Mouse (Mus musculus) retina, postnatal 7 days (tissue): ENCODE measurements around the gene Lonp1.

ENCODE experiments used
- DNase-seq: peaks from one replicate; pipeline ENCODE4 v3.0.0-alpha.2; 2012; ENCODE audit warnings: low read depth, low spot score

The Lonp1 gene

DNA sequence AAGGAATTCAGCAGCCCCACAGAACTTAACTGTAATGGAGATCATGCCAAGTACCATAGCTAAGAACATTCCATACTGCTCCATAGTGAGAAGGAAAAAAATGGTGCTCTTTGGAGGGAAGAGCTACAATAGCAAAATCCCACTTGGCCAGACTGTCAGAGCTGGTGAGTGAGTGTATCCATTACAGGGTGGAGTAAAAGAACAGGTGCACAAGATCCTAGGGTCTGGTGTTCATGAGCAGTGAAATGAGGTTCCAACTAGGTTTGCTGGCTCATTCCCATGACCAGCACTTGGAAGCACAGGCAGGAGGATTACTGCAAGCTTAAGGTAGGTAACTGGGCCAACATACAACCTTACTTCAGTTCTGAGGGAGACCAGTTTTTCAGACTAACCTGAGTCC lies 34.1 kb downstream of the Lonp1 start:
- DNase-seq, result no peak

DNA sequence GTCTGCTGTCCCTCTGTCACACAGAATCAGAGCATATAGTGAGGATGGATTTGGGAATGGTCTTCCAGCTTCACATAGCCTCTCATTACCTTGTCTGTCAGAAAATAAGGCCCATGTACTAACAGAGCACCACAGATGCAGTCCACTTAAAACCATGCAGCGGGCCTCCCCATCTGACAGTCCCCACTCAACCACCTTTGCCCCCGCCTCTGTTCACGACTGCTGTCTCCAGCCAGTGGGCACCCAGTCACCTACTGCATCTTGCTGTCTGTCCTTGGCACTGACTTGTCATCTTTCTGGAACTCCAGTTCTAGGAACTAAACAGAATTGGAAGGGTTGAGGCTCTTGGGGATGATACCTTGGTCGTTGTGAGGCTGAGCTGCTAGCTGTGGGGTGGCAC lies 37.8 kb downstream of the Lonp1 start:
- DNase-seq, result no peak

DNA sequence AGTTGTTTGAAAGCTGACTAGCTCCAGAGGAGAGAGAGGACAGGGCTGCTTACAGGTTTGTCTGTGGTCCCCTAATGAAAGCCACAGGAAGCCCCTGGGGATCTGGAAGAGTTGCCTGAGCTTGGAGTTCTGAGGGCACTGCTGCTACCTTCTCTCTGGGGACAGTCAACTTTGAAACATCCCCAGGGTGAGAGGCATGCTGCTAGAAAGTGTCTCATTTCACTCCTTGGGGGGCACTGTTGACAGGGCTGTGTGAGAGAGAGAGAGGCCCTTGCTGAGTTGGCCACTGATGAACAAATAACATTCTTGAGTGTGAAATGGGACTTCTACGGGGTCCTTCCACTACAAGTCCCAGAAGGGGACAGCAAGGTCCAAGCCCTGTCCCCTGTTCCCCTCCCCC lies 38.9 kb downstream of the Lonp1 start:
- DNase-seq, result no peak

DNA sequence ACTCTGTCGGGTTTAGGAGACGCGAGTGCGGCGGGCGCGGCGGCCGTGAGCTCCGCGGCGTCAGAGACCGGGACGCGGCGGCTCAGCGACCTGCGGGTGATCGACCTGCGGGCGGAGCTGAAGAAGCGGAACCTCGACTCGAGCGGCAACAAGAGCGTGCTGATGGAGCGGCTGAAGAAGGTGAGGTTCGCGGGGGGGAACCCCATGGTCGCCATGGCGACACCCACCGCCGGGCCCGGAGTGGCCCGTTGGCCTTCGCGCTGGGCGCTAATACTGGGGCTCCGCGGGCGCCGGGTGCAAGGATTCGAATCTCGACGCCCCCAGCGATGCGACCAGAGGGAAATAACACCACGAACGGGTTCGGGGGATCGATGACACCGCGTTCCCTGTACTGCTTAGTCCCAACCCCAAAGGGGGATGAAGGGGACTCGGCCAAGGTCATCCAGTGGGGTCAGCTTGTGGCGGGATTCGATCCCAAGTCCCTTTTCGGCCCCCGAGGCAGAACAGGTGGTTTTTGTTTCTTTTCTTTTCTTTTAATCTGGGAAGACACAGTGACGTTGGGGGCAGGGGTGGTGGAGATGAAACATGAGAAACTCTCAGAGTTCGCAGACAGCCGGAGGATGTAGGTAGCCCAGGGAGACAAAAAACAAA lies 41.4 kb downstream of the Lonp1 start:
- DNase-seq, result no peak

DNA sequence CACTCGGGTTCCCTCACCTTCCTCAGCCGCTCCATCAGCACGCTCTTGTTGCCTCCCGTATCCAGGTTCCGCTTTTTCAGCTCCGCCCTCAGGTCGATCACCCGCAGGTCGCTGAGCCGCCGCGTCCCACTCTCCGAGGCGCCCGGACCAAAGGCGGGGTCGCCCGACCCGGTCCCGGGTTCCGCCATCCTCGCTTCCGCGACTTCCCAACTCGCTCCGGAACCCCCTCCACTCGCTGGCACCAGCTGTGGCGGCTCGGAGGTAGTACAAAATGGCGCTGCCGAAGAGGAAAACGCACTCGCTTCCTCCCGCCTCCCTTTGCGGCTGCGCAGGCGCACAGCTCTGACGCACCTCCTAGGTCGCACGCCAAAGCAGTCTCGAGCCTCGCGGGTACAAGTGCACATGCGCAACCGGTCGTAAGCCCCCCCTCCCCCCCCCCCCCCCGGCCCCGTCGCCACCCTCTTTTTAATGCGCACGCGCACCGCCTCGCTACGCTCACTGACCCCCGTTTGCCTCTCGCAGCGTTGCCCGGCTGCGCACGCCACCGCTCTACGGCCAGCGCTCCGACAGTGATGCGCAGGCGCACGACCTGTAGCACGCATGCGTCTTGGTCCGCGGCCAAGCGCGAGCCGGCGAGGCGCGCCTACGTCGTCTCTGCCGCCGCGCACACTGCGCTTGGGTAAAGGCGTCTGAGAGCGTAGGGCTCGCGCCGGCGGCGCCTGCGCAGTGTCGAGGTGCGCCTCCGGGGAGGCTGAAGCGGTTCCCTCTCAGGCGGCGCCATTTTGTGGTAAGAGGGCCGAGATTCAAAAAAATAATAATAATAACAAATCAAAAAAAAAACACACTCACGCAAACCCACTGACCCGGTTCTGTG lies 42.2 kb downstream of the Lonp1 start, which contains the start of the genes Safb2 and Safb:
Safb2 (minus strand) TSS at position 329 of the 874 bp plus-strand sequence.
Safb (plus strand) TSS at position 569 of the 874 bp plus-strand sequence.
- peak; percentile 98 for DNase-seq

DNA sequence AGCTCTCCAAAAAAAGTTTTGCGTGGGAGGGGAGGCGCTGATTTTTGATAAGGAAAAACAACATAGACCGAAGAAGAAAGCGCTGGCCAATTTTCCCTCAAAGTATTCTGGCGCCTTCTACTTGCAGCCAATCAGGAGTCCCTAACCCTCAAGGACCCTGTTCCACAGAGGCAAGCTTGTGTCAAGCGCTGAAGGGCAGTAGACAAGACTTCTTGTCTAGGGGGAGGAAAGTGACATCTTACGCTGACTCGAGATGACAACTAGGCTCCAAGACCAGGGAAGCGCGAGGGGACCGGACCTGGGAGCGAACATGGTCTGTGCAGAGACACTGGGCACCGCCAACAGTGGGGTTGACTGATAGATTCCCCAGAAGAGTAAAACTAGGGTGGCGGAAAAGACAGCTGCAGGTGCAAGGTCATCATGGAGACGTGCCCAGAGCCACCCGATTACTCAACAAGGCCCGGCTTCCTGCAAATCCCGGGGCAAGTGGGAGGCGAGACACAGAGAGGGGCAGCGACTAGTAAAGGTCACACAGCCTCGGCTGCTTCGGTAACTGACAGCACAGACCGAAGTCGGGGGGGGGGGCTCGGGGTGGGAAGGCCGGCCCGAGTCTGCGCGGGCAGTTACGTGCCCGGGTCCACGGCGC lies 43.0 kb downstream of the Lonp1 start:
- DNase-seq, result no peak

DNA sequence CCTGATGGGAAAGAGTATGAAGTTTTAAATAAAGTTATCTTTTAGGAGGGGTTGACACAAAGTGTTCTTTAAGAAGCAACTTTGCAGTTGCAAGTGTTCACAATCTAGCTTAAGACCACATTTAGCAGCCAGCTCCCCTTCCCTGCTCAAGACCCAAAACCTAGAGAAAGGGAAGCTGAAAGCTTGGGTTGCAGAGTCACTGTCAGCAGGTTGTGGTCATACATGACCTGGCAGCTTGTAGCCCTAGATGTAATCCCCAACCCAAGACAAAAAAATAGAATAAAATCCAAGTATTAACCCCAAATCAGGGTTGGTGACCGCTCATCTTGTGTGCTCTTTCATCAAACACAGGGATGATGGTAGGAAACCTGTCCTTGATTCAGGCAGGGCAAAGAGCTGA lies 43.6 kb downstream of the Lonp1 start:
- DNase-seq, result no peak

DNA sequence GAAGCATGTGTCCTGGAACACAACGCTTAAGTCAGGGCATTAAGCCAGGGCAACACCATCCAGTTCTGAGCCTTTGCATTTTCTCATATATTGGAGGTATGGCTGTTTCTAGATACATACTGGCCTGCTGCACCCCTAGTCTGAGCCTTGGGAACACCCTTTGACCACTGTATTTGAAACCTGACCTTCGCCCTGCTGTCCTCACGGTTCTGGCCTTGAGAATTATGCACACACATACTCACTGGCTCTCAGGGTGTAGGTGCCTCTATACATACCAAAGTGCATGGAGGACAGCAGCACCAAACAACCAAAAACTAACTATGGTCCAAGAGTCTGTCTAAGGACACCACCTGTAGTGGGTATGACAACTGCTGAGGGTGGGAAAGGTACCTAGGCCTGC lies 53.7 kb downstream of the Lonp1 start:
- DNase-seq, result no peak

DNA sequence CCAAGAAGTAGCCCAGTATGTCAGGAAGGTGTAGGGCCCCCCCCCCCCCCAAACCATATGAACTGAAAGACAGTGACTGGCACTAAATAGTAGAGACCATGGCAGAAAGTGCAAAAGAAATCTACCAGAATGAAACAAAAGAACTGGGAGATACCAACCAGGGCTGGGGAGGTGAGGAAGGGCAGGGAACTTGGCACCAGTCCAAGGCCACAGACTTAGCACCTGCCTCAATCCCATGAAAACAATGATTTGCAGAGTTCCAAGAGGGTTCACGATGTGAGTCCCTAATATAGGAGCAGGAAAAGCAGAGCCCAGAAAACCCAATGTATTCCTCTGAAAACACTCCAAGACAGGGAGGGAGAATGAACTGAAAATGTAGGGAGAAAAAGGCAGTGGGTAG lies 54.5 kb downstream of the Lonp1 start:
- no peak for DNase-seq

DNA sequence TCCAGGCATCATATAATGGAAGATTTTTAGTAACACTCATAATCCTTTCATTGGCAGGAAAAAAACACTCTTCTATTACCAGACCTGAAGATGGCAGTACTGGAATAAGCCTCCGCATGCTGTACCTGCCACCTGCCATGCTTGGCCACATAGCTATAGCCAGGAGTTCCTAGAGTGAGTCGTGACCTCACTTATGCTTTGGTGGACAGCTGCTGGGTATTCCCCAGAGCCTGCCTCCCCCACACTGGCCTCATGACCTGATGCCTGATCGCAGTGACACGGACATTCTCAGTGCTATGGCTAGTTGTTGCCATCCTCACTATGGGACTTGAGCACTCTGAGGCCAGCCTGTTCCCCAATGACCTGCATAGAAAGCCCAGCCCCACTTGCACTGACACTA lies 56.4 kb downstream of the Lonp1 start:
- no peak for DNase-seq

DNA sequence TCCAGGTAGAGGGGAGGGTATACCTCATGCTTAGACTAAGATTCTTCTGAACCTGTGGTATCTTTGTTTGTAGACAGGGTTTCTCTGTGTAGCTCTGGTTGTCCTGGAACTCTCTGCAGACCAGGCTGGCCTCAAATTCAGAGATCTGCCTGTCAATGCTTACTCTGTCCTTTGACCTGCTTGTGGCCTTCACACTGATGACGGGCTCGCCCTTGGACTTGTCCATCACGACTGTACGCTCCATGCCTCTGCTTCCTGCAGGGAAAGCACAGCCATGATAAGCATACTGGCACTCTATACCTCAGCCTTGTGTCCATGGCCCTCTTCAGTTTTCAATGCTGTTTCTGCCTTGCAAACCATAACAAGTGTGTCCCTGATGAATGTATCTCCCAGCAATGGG lies 59.3 kb downstream of the Lonp1 start:
- no peak for DNase-seq

DNA sequence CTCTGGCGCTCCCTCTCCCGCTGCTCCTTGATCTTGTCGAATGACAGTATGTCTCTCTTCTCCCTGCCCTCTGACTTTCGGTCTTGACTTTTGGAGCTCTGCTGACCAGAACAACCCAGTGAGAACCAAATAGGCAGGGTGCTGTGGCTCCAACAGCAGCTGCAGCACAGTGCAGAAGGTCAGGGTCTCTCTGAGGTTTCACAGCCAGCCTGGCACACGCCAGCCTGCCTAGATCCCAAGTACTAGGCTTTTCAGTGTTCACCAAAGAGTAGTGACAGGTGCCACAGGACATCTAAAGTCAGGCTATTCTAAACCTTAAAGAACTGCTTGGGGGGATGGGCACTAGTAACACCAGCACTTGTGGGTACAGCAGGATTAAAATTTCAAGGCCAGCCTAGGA lies 59.8 kb downstream of the Lonp1 start:
- DNase-seq, result no peak

DNA sequence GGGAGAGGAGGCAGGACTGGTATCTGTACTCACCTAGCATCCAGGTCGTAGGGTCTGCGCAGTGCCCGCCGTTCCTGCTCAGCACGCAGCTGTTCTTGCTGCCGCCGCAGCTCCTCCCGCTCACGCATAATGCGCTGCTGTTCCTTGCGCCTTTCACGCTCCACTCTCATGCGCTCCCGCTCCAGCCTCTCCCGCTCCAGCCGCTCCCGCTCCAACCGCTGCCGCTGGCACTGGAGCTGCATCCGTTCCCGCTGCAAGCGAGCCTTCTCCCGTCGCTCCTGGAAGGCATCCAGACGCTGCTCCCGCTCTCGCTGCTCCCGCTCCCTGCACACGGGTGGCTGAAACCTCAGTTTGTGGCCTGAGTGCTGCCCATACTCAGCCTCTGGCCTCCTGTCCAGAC lies 60.4 kb downstream of the Lonp1 start:
- DNase-seq, result no peak
